Mouse (Mus musculus) fibroblast of lung, adult 2 months (primary cell): ENCODE data around the gene Gm20388.
A peak's percentile ranks its signal among the peaks of the same experiment; 100 is the strongest.
"Not testable (repeated sequence)": the region's sequence is repeated elsewhere in the genome, so short reads cannot be mapped to it uniquely, and the experiment has no call there.

Source experiments
- DNase-seq: peaks from one replicate; pipeline ENCODE4 v3.0.0-alpha.2; 2011; ENCODE audit warnings: low read depth

Gene Gm20388

GRCm38 (mm10) chr8:123491280-123492075 lies 3580.8 kb downstream of the Gm20388 start:
- no peak for DNase-seq

- DNase-seq, result no peak
These were observed 3582.3 kb downstream of the Gm20388 start for GRCm38 (mm10) chr8:123492898-123493297.

- no peak for DNase-seq
These were observed 3587.1 kb downstream of the Gm20388 start for GRCm38 (mm10) chr8:123497699-123498098.

GRCm38 (mm10) chr8:123498963-123499362 lies 3588.3 kb downstream of the Gm20388 start:
- DNase-seq, result no peak

GRCm38 (mm10) chr8:123499556-123499955 lies 3588.9 kb downstream of the Gm20388 start:
- no peak for DNase-seq

- no peak for DNase-seq
These were observed 3591.6 kb downstream of the Gm20388 start for GRCm38 (mm10) chr8:123502192-123502591.

- DNase-seq, result no peak
These were observed 3593.3 kb downstream of the Gm20388 start for GRCm38 (mm10) chr8:123503801-123504467.

GRCm38 (mm10) chr8:123504591-123505195 lies 3594.1 kb downstream of the Gm20388 start:
- DNase-seq, result no peak

GRCm38 (mm10) chr8:123505267-123505666 lies 3594.6 kb downstream of the Gm20388 start:
- DNase-seq, result no peak

GRCm38 (mm10) chr8:123505695-123506094 lies 3595.1 kb downstream of the Gm20388 start:
- DNase-seq, result no peak

GRCm38 (mm10) chr8:123507153-123507552 lies 3596.5 kb downstream of the Gm20388 start:
- no peak for DNase-seq

- DNase-seq, result no peak
These were observed 3600.2 kb downstream of the Gm20388 start for GRCm38 (mm10) chr8:123510819-123511218.

GRCm38 (mm10) chr8:123514136-123514535 lies 3603.5 kb downstream of the Gm20388 start:
- no peak for DNase-seq

- DNase-seq, result no peak
These were observed 3604.3 kb downstream of the Gm20388 start, which contains the start of gene Dbndd1 for GRCm38 (mm10) chr8:123514781-123515539. Gene Dbndd1, minus strand, starts transcription at chr8:123515463.

GRCm38 (mm10) chr8:123515540-123515897 lies 3604.9 kb downstream of the Gm20388 start:
- no peak for DNase-seq

GRCm38 (mm10) chr8:123516596-123516995 lies 3606.0 kb downstream of the Gm20388 start:
- DNase-seq, result peak; percentile 71

GRCm38 (mm10) chr8:123518172-123518571 lies 3607.5 kb downstream of the Gm20388 start:
- DNase-seq, result no peak

GRCm38 (mm10) chr8:123518667-123519066 lies 3608.0 kb downstream of the Gm20388 start, which contains the start of gene Gas8:
Gene Gas8, plus strand, starts transcription at chr8:123518834.
- DNase-seq, result peak; percentile 85

- not testable (repeated sequence) for DNase-seq
These were observed 3609.4 kb downstream of the Gm20388 start for GRCm38 (mm10) chr8:123520048-123520447.

GRCm38 (mm10) chr8:123527720-123528489 lies 3617.3 kb downstream of the Gm20388 start:
- no peak for DNase-seq
